Mouse (Mus musculus) thymus, adult 2 months (tissue): Measurements from ENCODE around the gene Ccdc82. TPM values are rescaled to one million over a fixed set of nuclear protein-coding genes. Genes with fewer than 3 reads are reported as not detected.

ENCODE experiments used
- DNase-seq: peaks from one replicate; pipeline ENCODE4 v3.0.0; 2021
- H3K27ac ChIP-seq: fragments of 200-500 bp; 2 replicates; pipeline ENCODE4 v1.5.1; 2012; ENCODE audit warnings: low read length, control low read depth; ENCODE audit not compliant: control insufficient read depth, insufficient read depth
- H3K27me3 ChIP-seq: fragments of 200-500 bp; 2 replicates; pipeline ENCODE4 v1.6.1; 2012; ENCODE audit warnings: mild to moderate bottlenecking, low read length, moderate library complexity, mixed read lengths; ENCODE audit not compliant: control insufficient read depth, insufficient read depth
- H3K36me3 ChIP-seq: fragments of 200-500 bp; 2 replicates; pipeline ENCODE4 v1.6.1; 2012; ENCODE audit warnings: mild to moderate bottlenecking, low read length, moderate library complexity; ENCODE audit not compliant: control insufficient read depth, insufficient read depth
- H3K4me1 ChIP-seq: fragments of 200-500 bp; replicated peaks from 2 replicates; pipeline ENCODE4 v1.6.1; 2012; ENCODE audit warnings: low read length; ENCODE audit not compliant: control insufficient read depth, insufficient read depth
- H3K4me3 ChIP-seq: fragments of 200-500 bp; 2 replicates; pipeline ENCODE4 v1.5.1; 2012; ENCODE audit warnings: mild to moderate bottlenecking, low read length, control low read depth, moderate library complexity; ENCODE audit not compliant: control insufficient read depth, insufficient read depth
- CTCF ChIP-seq: fragments of 200-500 bp; IDR thresholded peaks from 2 replicates; pipeline ENCODE4 v1.5.1; 2012; ENCODE audit warnings: mild to moderate bottlenecking, control low read depth, low read length, moderate library complexity, borderline replicate concordance; ENCODE audit not compliant: control insufficient read depth, poor library complexity, insufficient read depth; ENCODE audit errors: extremely low read depth
- POLR2A ChIP-seq: fragments of 200-500 bp; IDR thresholded peaks from 2 replicates; pipeline ENCODE4 v1.6.1; 2012; ENCODE audit warnings: mild to moderate bottlenecking, low read length, control low read depth, moderate library complexity; ENCODE audit not compliant: control insufficient read depth, poor library complexity, insufficient read depth; ENCODE audit errors: extremely low read depth
- WGBS: fragments of 180-500 bp; shearing (Covaris S2); methylation state at CpG from one replicate; pipeline ENCODE4 v1.1.7; 2018; 5-methylcytosine and 5-hydroxymethylcytosine counted together
- polyA plus RNA-seq: library from polyadenylated mRNA; depleted of rRNA; stranded (reverse); fragments of >200 nt; gene quantifications from 2 replicates; pipeline ENCODE4 v1.2.3, GENCODE M21; 2012

Ccdc82 gene
- polyA plus RNA-seq, 1 experiment = 17.8 TPM

DNA sequence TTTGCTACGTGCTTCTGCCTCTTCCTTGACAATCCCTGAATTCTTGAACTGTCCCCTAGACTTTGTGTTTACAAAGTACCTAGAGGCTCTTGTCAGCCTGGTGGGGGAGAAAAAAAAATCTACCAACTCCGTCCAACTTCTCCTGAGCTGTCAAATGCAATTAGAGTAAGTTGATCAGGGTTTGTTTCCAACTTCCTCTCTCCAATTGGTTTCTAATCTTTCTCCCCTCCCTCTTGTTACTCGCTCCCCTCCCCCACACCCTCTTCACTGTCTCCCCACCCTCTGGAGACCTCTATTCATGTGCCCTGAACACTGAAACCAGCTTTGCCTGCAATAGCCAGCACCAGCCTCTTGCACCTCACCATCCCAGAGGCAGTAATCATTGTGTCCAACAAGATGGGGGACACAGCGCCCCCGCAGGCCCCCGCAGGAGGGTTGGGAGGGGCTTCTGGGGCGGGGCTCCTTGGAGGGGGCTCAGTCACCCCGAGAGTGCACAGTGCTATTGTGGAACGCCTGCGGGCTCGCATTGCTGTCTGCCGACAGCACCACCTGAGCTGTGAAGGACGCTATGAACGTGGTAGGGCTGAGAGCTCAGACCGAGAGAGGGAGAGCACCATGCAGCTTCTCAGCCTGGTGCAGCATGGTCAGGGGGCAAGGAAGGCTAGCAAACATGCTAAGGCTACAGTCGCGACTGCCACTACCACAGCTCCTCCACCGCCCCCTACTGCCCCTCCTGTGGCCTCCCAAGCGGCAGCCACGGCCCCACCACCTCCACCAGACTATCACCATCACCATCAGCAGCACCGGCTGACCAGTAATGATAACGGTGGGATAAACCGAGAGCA lies 51.1 kb downstream of the Ccdc82 start, which contains the start of gene Maml2:
Gene Maml2, plus strand, starts transcription at position 290 of the 845 bp plus-strand sequence.
- no peaks in the 10 kb centered on the region for H3K27me3 ChIP-seq
- no peaks in the 10 kb centered on the region for H3K36me3 ChIP-seq
- H3K4me3 ChIP-seq = peak within 1 kb of the TSS; percentile 89
- H3K27ac ChIP-seq = peak within 1 kb of the TSS; percentile 65; the same call in 1 of the 2 replicates
- TF ChIP-seq CTCF (0 out of 2 replicates have a peak, but pooled peaks have one; percentile 21), POLR2A (0 out of 2 replicates have a peak, but pooled peaks have one; percentile 26)
- peaks cover 28% of the 10 kb centered on the region for H3K4me1 ChIP-seq
- peak; percentile 86 for DNase-seq
- WGBS = 0% methylated on average over 23 of the region's 23 CpGs

DNA sequence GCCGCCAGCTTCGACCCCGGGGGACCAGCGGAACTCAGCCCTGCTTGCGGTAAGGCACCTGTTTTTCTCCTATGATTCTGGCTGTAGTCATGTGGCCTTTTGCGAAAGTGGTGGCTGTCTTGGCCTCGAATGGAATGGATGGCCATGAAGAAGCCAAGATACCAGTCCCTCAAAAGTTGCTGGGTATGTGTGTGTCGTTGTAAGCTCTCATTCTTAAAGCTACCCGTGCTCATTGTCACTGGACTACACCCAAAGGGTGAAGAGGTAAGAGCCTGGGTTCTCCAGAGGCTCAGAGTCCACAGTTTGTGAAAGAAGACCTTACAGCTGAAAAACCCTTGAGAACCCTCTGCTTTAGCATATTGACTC lies 51.7 kb downstream of the Ccdc82 start:
- TF ChIP-seq POLR2A (no peak), CTCF (no peak)
- 7% methylated on average over 9 of the region's 9 CpGs for WGBS
- H3K27ac ChIP-seq = no peak overlapping the region
- H3K36me3 ChIP-seq = no peaks in the 10 kb centered on the region
- peaks cover 28% of the 10 kb centered on the region for H3K4me1 ChIP-seq
- peak overlapping the region; percentile 49 for H3K4me3 ChIP-seq
- H3K27me3 ChIP-seq = no peaks in the 10 kb centered on the region
- DNase-seq = no peak

DNA sequence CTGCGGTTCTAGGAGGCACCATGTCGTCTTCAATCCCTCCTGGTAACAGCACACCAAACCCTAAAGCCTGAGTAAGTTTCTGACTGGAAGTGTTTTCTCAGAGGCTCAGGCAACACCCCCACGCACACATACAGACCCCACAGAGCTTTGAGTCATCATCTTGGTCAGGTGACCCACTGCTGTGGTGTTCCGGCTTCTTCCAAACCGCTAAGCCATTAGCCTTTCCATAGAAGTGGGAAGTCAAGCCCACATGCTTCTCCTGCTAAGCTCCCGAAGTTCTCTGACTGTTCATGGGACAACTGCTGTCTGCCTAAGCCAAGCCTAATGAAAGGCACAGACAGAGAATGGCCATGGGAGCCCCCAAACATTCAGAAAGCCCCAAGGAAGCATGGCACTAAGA lies 52.4 kb downstream of the Ccdc82 start:
- Histone ChIP-seq H3K27ac (no peak overlapping the region), H3K4me1 (peaks cover 34% of the 10 kb centered on the region), H3K36me3 (no peaks in the 10 kb centered on the region), H3K27me3 (no peaks in the 10 kb centered on the region), H3K4me3 (peak overlapping the region; percentile 16; the same call in 1 of the 2 replicates)
- TF ChIP-seq POLR2A (no peak), CTCF (no peak)
- 78% methylated on average over 6 of the region's 6 CpGs for WGBS
- DNase-seq = no peak

DNA sequence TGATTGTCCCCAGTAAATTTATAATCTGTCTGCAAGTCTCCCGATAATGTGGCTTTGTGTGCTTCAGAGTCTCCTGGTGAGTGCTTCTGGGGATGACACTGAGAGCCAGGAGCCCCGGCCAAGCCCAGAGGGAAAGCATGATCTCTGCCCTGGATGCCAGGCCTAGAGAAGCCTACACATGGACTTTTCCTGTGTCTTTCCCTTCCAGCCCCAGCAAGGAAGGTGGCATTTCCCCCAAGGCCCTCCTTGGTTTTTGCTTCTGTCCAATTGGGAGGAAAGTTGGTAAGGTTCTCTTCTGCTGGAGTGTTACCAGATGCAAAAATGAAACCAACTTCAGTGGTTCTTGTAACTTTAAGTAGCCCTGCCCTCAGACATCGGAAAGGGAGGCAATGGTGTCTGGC lies 53.3 kb downstream of the Ccdc82 start:
- no peak for TF ChIP-seq CTCF
- TF ChIP-seq POLR2A = no peak
- no peak for DNase-seq
- Histone ChIP-seq H3K27ac (no peak overlapping the region), H3K4me3 (peak overlapping the region; percentile 20), H3K4me1 (peaks cover 34% of the 10 kb centered on the region), H3K36me3 (no peaks in the 10 kb centered on the region), H3K27me3 (no peaks in the 10 kb centered on the region)
- WGBS = 23% methylated on average over 3 of the region's 3 CpGs

DNA sequence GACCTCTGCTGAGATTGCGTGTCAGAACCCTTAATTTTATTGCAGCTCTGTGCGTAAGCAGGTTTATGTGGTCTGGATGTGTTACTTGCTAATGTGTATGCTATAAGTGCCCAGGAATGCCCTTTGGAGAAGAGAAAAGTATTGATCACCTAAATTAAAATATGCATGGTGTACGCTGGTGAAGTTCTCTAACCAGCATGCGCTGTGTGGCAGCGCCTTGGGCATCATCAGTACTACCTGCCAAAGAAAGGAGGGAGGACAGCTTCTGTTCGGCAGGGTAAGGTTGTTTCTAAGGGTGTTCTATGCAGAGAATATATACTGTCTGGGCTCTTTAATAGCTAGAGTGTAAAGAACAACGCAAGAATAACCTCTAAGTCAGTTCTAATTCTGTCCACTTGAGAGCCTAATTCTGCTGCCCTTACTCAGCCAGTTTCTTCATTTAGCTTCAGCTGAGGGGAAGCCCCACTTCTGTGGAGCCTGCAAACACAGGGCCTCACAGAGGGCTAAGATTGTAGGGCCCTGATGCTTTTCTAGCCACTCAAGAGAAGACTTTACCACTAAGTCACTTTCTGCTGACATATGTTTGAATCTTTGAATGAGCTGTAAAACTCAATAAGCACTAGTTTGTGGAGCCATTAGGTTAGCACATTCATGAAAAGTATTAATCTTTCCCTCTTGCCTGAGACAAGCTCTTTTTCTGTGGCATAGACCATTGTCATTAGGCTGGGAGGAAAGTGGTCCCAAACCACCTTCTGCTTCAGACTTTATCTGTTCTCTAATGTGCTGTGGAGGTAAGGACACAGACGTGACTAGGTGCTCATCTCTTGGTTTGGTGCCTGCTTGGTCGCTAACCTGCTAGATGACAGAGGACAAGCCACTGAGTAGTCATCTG lies 54.4 kb downstream of the Ccdc82 start:
- Histone ChIP-seq H3K4me1 (peaks cover 32% of the 10 kb centered on the region), H3K27me3 (no peaks in the 10 kb centered on the region), H3K4me3 (no peak overlapping the region), H3K36me3 (no peaks in the 10 kb centered on the region), H3K27ac (no peak overlapping the region)
- DNase-seq = no peak
- WGBS = 88% methylated on average over 9 of the region's 9 CpGs
- no peak for TF ChIP-seq POLR2A
- no peak for TF ChIP-seq CTCF

DNA sequence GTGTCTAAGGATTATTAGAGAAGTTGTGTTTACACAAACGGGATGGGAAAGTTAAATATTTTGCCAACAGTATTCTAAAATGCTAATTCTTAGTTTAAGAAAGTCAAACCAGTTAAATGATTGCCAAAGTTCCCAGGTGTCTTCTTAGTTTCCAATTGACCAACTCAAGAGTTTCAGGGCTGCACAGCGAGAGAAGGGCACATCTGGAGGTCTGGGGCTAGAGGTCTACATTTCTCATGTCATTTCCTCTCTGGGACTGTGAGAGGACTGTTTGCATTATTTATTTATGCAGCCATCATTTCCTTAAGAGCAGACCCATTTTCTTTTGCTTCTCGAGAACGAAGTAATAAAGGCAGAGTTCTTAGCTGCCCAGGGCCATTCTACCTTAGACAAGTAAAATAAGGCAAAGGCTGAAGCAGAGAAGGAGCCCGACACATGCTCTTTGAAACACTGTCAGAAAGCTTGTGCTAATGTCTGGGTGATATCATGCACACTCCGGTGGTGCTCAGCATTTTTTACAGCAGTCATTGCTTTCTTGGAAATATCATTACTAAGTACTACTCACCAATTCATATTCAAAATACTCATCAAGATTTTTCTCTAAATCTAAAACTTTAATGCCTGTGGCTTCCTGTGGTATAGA lies 55.5 kb downstream of the Ccdc82 start:
- H3K36me3 ChIP-seq = no peaks in the 10 kb centered on the region
- H3K4me1 ChIP-seq = peaks cover 30% of the 10 kb centered on the region
- H3K27me3 ChIP-seq = no peaks in the 10 kb centered on the region
- TF ChIP-seq CTCF = no peak
- no peak for TF ChIP-seq POLR2A
- no peak overlapping the region for H3K27ac ChIP-seq
- no peak overlapping the region for H3K4me3 ChIP-seq
- WGBS = 52% methylated on average over 6 of the region's 6 CpGs
- no peak for DNase-seq
